Mouse (Mus musculus): ENCODE measurements around the gene Wipf3.

GRCm38 (mm10) chr6:54425230-54425629, 4.2 kb upstream of the Wipf3 start:
- TF ChIP-seq CTCF (IDR thresholded peaks at IDR 0.05; ENCODE audit: extremely low read depth, insufficient read length, insufficient replicate concordance, low read depth, low read length) (no peak), POLR2A (IDR thresholded peaks at IDR 0.05; ENCODE audit: low read depth, low read length) (no peak)

Measured in small intestine, adult 2 months (tissue).